9 mouse cellular contexts compared by ENCODE assay signal in genomic region chr19:6502035-6502541, GRCm38 (mm10). TPM values are rescaled to one million over a fixed set of nuclear protein-coding genes. Genes with fewer than 3 reads are reported as not detected.
DNase-seq lines count a peak whose midpoint lies in the region; ATAC-seq and TF ChIP-seq lines count a peak whose summit lies in the region.
"Had no signal": no experiment of that assay in that cellular context is flagged by ENCODE, and none has a peak within 500 bp of the region (broad histone marks: within the 10 kb centered on the region; RNA-seq: fewer than 3 reads in every experiment).

No protein-coding gene starts in this region.

- 1% methylated on average over 25 of the region's 25 CpGs for WGBS in forebrain, embryonic 16.5 days
- WGBS in intestine, embryonic 16.5 days: 0% methylated on average over 25 of the region's 25 CpGs
- under 1% methylated on average over 25 of the region's 25 CpGs for WGBS in midbrain, embryonic 12.5 days

- peak overlapping the region; percentile 95 for H3K4me2 ChIP-seq in forebrain, embryonic 16.5 days (ENCODE audit: low read length)
- peak overlapping the region; percentile 78 for H3K4me2 ChIP-seq in intestine, embryonic 16.5 days (ENCODE audit: low read depth, low read length)
- H3K4me2 ChIP-seq in midbrain, embryonic 12.5 days (replicated peaks): peak overlapping the region; percentile 96

- peak overlapping the region; percentile 92 for H3K27ac ChIP-seq in forebrain, embryonic 16.5 days (ENCODE audit: low read length)
- H3K27ac ChIP-seq in intestine, embryonic 16.5 days (ENCODE audit: low read length): no peak overlapping the region
- H3K27ac ChIP-seq in midbrain, embryonic 12.5 days (replicated peaks): peak overlapping the region; percentile 92
- H3K27ac ChIP-seq in testis, adult 2 months (ENCODE audit: control insufficient read depth, insufficient read depth, low read depth, low read length): no peak overlapping the region

- no peak for TF ChIP-seq CTCF in testis, adult 2 months (IDR thresholded peaks at IDR 0.05; ENCODE audit: control insufficient read depth, insufficient read depth, insufficient replicate concordance, low read depth, low read length)

- TF ChIP-seq POLR2A in testis, adult 2 months (IDR thresholded peaks at IDR 0.05; ENCODE audit: control insufficient read depth, low read depth, low read length): no peak

- H3K27me3 ChIP-seq in forebrain, embryonic 16.5 days (replicated peaks; ENCODE audit: control insufficient read depth, insufficient read depth, low read length): no peaks in the 10 kb centered on the region
- peaks cover 77% of the 10 kb centered on the region for H3K27me3 ChIP-seq in intestine, embryonic 16.5 days (replicated peaks; ENCODE audit: control insufficient read depth, insufficient read depth, low read length)
- peaks cover 31% of the 10 kb centered on the region for H3K27me3 ChIP-seq in midbrain, embryonic 12.5 days
- peaks cover 2% of the 10 kb centered on the region for H3K27me3 ChIP-seq in testis, adult 2 months (ENCODE audit: control insufficient read depth, insufficient read depth, low read length)

- H3K9ac ChIP-seq in forebrain, embryonic 16.5 days (replicated peaks; ENCODE audit: low read depth, low read length): peak overlapping the region; percentile 82
- no peak overlapping the region; the same call in 1 of the 2 replicates for H3K9ac ChIP-seq in intestine, embryonic 16.5 days (ENCODE audit: low read depth, low read length)
- H3K9ac ChIP-seq in midbrain, embryonic 12.5 days (replicated peaks): peak overlapping the region; percentile 93

- peak; percentile 67 for DNase-seq in MN1 (ENCODE audit: low spot score)
- peak; percentile 82 for DNase-seq in cerebellum, adult 11 months
- DNase-seq in left cerebral cortex, postnatal 25 days (ENCODE audit: low spot score in 2 of 2): peak; percentile 85 to 89
- no peak for DNase-seq in spleen, postnatal 14 days (ENCODE audit: low spot score in 2 of 2)

- peak overlapping the region; percentile 92 for H3K4me3 ChIP-seq in forebrain, embryonic 16.5 days (replicated peaks; ENCODE audit: low read length)
- H3K4me3 ChIP-seq in intestine, embryonic 16.5 days (ENCODE audit: low read length): peak overlapping the region; percentile 38
- peak overlapping the region; percentile 90 for H3K4me3 ChIP-seq in midbrain, embryonic 12.5 days
- H3K4me3 ChIP-seq in testis, adult 2 months (ENCODE audit: control insufficient read depth, low read depth, low read length): peak overlapping the region; percentile 60
- H3K4me3 ChIP-seq: erythroblast, embryonic 14.5 days had no signal

- H3K36me3 ChIP-seq in forebrain, embryonic 16.5 days (ENCODE audit: control insufficient read depth, insufficient read depth): 0 out of 2 replicates have a peak, but pooled peaks cover 7% of the 10 kb centered on the region
- no peaks in the 10 kb centered on the region for H3K36me3 ChIP-seq in intestine, embryonic 16.5 days (ENCODE audit: control insufficient read depth, insufficient read depth, low read length)
- peaks cover 17% of the 10 kb centered on the region for H3K36me3 ChIP-seq in midbrain, embryonic 12.5 days
- H3K36me3 ChIP-seq in testis, adult 2 months (ENCODE audit: control insufficient read depth, insufficient read depth, low read length): no peaks in the 10 kb centered on the region

- intact Hi-C loops in left cerebral cortex, postnatal 25 days (cut with DNase I): loop anchor here (5.0 kb wide), 1 partner anchor 430 kb away; the partner anchor contains the start of gene Kcnk4

- H3K9me3 ChIP-seq in forebrain, embryonic 16.5 days (ENCODE audit: control insufficient read depth, low read length): no peaks in the 10 kb centered on the region
- H3K9me3 ChIP-seq in intestine, embryonic 16.5 days (ENCODE audit: control insufficient read depth, low read length): no peaks in the 10 kb centered on the region
- H3K9me3 ChIP-seq in midbrain, embryonic 12.5 days: no peaks in the 10 kb centered on the region

- peak; percentile 39 for ATAC-seq in forebrain, embryonic 16.5 days
- ATAC-seq in intestine, embryonic 16.5 days: peak; percentile 67
- peak; percentile 34 for ATAC-seq in midbrain, embryonic 12.5 days (ENCODE audit: low FRiP score, low read depth)

- H3K4me1 ChIP-seq in forebrain, embryonic 16.5 days (replicated peaks; ENCODE audit: control insufficient read depth, insufficient read depth, low read length): peaks cover 63% of the 10 kb centered on the region
- peaks cover 22% of the 10 kb centered on the region for H3K4me1 ChIP-seq in intestine, embryonic 16.5 days (ENCODE audit: control insufficient read depth, insufficient read depth, low read length)
- peaks cover 75% of the 10 kb centered on the region for H3K4me1 ChIP-seq in midbrain, embryonic 12.5 days
- H3K4me1 ChIP-seq in testis, adult 2 months (ENCODE audit: control insufficient read depth, insufficient read depth, low read length): peaks cover 18% of the 10 kb centered on the region

RNA-seq across cellular contexts. Expression of gene Slc22a12, which starts 40.7 kb away (rescaled TPM):
- polyA plus RNA-seq in forebrain, embryonic 16.5 days (2015; fragmentation: Nextera tagmentation; extraction: Ambion mirVana): not detected in 2 replicates
- not detected in 2 replicates for polyA plus RNA-seq in intestine, embryonic 16.5 days (2015; fragmentation: Nextera tagmentation; extraction: Ambion mirVana)
- total RNA-seq in left cerebral cortex, postnatal 25 days (2021): under 1 TPM; 0.18 to 0.21 TPM
- not detected in 2 replicates for polyA plus RNA-seq in midbrain, embryonic 12.5 days (2016; fragmentation: Nextera tagmentation; extraction: Ambion mirVana)
- polyA plus RNA-seq in testis, adult 2 months (2012; rRNA removed): 6.9 and 7.3 TPM in 2 replicates
- polyA plus RNA-seq: erythroblast, embryonic 14.5 days had no signal

Comparison
In these comparisons a context has a peak if more than half of its experiments do, and no peak if none do; other contexts are left out.
1. DNase-seq: peak in MN1 (single experiment), cerebellum, adult 11 months (single experiment) and left cerebral cortex, postnatal 25 days (2 of 2); none in spleen, postnatal 14 days (0 of 2).
2. H3K27ac ChIP-seq: peak in forebrain, embryonic 16.5 days (single experiment) and midbrain, embryonic 12.5 days (single experiment); none in intestine, embryonic 16.5 days (single experiment) and testis, adult 2 months (single experiment).
3. H3K4me3 ChIP-seq: peak in every context shown above with its lines; median percentile 92 in forebrain, embryonic 16.5 days; 90 in midbrain, embryonic 12.5 days; 60 in testis, adult 2 months; 38 in intestine, embryonic 16.5 days.
4. Peak in every context shown above with its lines, with median percentiles within 50 percentile points of each other: ATAC-seq and H3K4me2 ChIP-seq.